Mouse (Mus musculus): ENCODE results near the gene Dmac2. TPM values are rescaled to one million over a fixed set of nuclear protein-coding genes. Genes with fewer than 3 reads are reported as not detected.

The Dmac2 gene
- polyA plus RNA-seq, 1 experiment from 2014 or later = 25.4 TPM

- H3K36me3 ChIP-seq (ENCODE audit: control insufficient read depth, insufficient read depth, low read length) = no peaks in the 10 kb centered on the region
- peak within 1 kb of the TSS; percentile 59 for H3K27ac ChIP-seq (replicated peaks)
- TF ChIP-seq CTCF (IDR thresholded peaks at IDR 0.05; ENCODE audit: low read depth) (no peak; the same call in 1 of the 2 replicates), EP300 (optimal IDR thresholded peaks at IDR 0.05) (peak; percentile 98)
- H3K4me1 ChIP-seq (replicated peaks; ENCODE audit: control insufficient read depth, insufficient read depth) = 0 out of 2 replicates have a peak, but pooled peaks cover 2% of the 10 kb centered on the region
- H3K27me3 ChIP-seq (ENCODE audit: control insufficient read depth, insufficient read depth, low read length) = no peaks in the 10 kb centered on the region
- ATAC-seq (ENCODE audit: low FRiP score, low TSS enrichment) = peak; percentile 98
- H3K4me3 ChIP-seq (ENCODE audit: low read depth, low read length) = peak within 1 kb of the TSS; percentile 66
- peak within 1 kb of the TSS; percentile 73 for H3K4me2 ChIP-seq (replicated peaks; ENCODE audit: low read depth)
- no peaks in the 10 kb centered on the region for H3K9me3 ChIP-seq (ENCODE audit: control insufficient read depth, low read length)
- WGBS = under 1% methylated on average over 50 of the region's 50 CpGs
- peak within 1 kb of the TSS; percentile 70 for H3K9ac ChIP-seq (ENCODE audit: low read length)
- peak; percentile 99 for DNase-seq (ENCODE audit: low spot score)
Observed at GRCm38 (mm10) chr7:25658657-25659472, 39.7 kb downstream of the Dmac2 start, which contains the start of the genes Bckdha and Exosc5. Gene Bckdha, minus strand, starts transcription at chr7:25658981. Gene Exosc5, plus strand, starts transcription at chr7:25659164.

GRCm38 (mm10) chr7:25666381-25666780 lies 47.2 kb downstream of the Dmac2 start:
- Histone ChIP-seq H3K27me3 (ENCODE audit: control insufficient read depth, insufficient read depth, low read length) (no peaks in the 10 kb centered on the region), H3K9me3 (ENCODE audit: control insufficient read depth, low read length) (no peaks in the 10 kb centered on the region), H3K9ac (ENCODE audit: low read length) (no peak overlapping the region), H3K4me1 (replicated peaks; ENCODE audit: control insufficient read depth, insufficient read depth) (no peaks in the 10 kb centered on the region), H3K27ac (replicated peaks) (no peak overlapping the region), H3K36me3 (ENCODE audit: control insufficient read depth, insufficient read depth, low read length) (0 out of 2 replicates have a peak, but pooled peaks cover 5% of the 10 kb centered on the region), H3K4me2 (replicated peaks; ENCODE audit: low read depth) (no peak overlapping the region), H3K4me3 (ENCODE audit: low read depth, low read length) (no peak overlapping the region)
- ATAC-seq (ENCODE audit: low FRiP score, low TSS enrichment) (no peak), DNase-seq (ENCODE audit: low spot score) (no peak)
- WGBS = 93% methylated on average over 8 of the region's 8 CpGs
- TF ChIP-seq EP300 (optimal IDR thresholded peaks at IDR 0.05) = no peak
- TF ChIP-seq CTCF (IDR thresholded peaks at IDR 0.05; ENCODE audit: low read depth) = no peak

GRCm38 (mm10) chr7:25669158-25669557 lies 49.9 kb downstream of the Dmac2 start:
- no peak overlapping the region for H3K4me2 ChIP-seq (replicated peaks; ENCODE audit: low read depth)
- H3K27ac ChIP-seq (replicated peaks) = no peak overlapping the region
- DNase-seq (ENCODE audit: low spot score) (no peak), ATAC-seq (ENCODE audit: low FRiP score, low TSS enrichment) (no peak)
- H3K9me3 ChIP-seq (ENCODE audit: control insufficient read depth, low read length) = no peaks in the 10 kb centered on the region
- TF ChIP-seq EP300 (optimal IDR thresholded peaks at IDR 0.05) (no peak), CTCF (IDR thresholded peaks at IDR 0.05; ENCODE audit: low read depth) (no peak)
- H3K27me3 ChIP-seq (ENCODE audit: control insufficient read depth, insufficient read depth, low read length) = no peaks in the 10 kb centered on the region
- H3K9ac ChIP-seq (ENCODE audit: low read length) = no peak overlapping the region
- H3K4me1 ChIP-seq (replicated peaks; ENCODE audit: control insufficient read depth, insufficient read depth) = no peaks in the 10 kb centered on the region
- H3K4me3 ChIP-seq (ENCODE audit: low read depth, low read length) = no peak overlapping the region
- 85% methylated on average over 10 of the region's 10 CpGs for WGBS
- 0 out of 2 replicates have a peak, but pooled peaks cover 5% of the 10 kb centered on the region for H3K36me3 ChIP-seq (ENCODE audit: control insufficient read depth, insufficient read depth, low read length)

GRCm38 (mm10) chr7:25669631-25670030 lies 50.4 kb downstream of the Dmac2 start:
- Histone ChIP-seq H3K4me3 (ENCODE audit: low read depth, low read length) (no peak overlapping the region), H3K4me1 (replicated peaks; ENCODE audit: control insufficient read depth, insufficient read depth) (no peaks in the 10 kb centered on the region), H3K9ac (ENCODE audit: low read length) (no peak overlapping the region), H3K9me3 (ENCODE audit: control insufficient read depth, low read length) (no peaks in the 10 kb centered on the region), H3K36me3 (ENCODE audit: control insufficient read depth, insufficient read depth, low read length) (0 out of 2 replicates have a peak, but pooled peaks cover 5% of the 10 kb centered on the region), H3K27ac (replicated peaks) (no peak overlapping the region), H3K27me3 (ENCODE audit: control insufficient read depth, insufficient read depth, low read length) (no peaks in the 10 kb centered on the region), H3K4me2 (replicated peaks; ENCODE audit: low read depth) (no peak overlapping the region)
- 76% methylated on average over 9 of the region's 9 CpGs for WGBS
- TF ChIP-seq EP300 (optimal IDR thresholded peaks at IDR 0.05) (no peak), CTCF (IDR thresholded peaks at IDR 0.05; ENCODE audit: low read depth) (no peak)
- DNase-seq (ENCODE audit: low spot score) (no peak), ATAC-seq (ENCODE audit: low FRiP score, low TSS enrichment) (no peak)

GRCm38 (mm10) chr7:25670096-25670495 lies 50.9 kb downstream of the Dmac2 start:
- 89% methylated on average over 4 of the region's 4 CpGs for WGBS
- Histone ChIP-seq H3K9me3 (ENCODE audit: control insufficient read depth, low read length) (no peaks in the 10 kb centered on the region), H3K4me2 (replicated peaks; ENCODE audit: low read depth) (no peak overlapping the region), H3K27ac (replicated peaks) (no peak overlapping the region), H3K27me3 (ENCODE audit: control insufficient read depth, insufficient read depth, low read length) (no peaks in the 10 kb centered on the region), H3K4me3 (ENCODE audit: low read depth, low read length) (no peak overlapping the region), H3K4me1 (replicated peaks; ENCODE audit: control insufficient read depth, insufficient read depth) (0 out of 2 replicates have a peak, but pooled peaks cover 1% of the 10 kb centered on the region), H3K9ac (ENCODE audit: low read length) (no peak overlapping the region), H3K36me3 (ENCODE audit: control insufficient read depth, insufficient read depth, low read length) (0 out of 2 replicates have a peak, but pooled peaks cover 5% of the 10 kb centered on the region)
- ATAC-seq (ENCODE audit: low FRiP score, low TSS enrichment) = no peak
- TF ChIP-seq CTCF (IDR thresholded peaks at IDR 0.05; ENCODE audit: low read depth) (no peak), EP300 (optimal IDR thresholded peaks at IDR 0.05) (no peak)
- no peak for DNase-seq (ENCODE audit: low spot score)

- no peak overlapping the region for H3K4me3 ChIP-seq (ENCODE audit: low read depth, low read length)
- 0 out of 2 replicates have a peak, but pooled peaks cover 3% of the 10 kb centered on the region for H3K4me1 ChIP-seq (replicated peaks; ENCODE audit: control insufficient read depth, insufficient read depth)
- no peak overlapping the region for H3K27ac ChIP-seq (replicated peaks)
- no peak overlapping the region for H3K9ac ChIP-seq (ENCODE audit: low read length)
- WGBS = 58% methylated on average over 2 of the region's 2 CpGs
- H3K9me3 ChIP-seq (ENCODE audit: control insufficient read depth, low read length) = no peaks in the 10 kb centered on the region
- no peaks in the 10 kb centered on the region for H3K27me3 ChIP-seq (ENCODE audit: control insufficient read depth, insufficient read depth, low read length)
- 0 out of 2 replicates have a peak, but pooled peaks cover 5% of the 10 kb centered on the region for H3K36me3 ChIP-seq (ENCODE audit: control insufficient read depth, insufficient read depth, low read length)
- TF ChIP-seq CTCF (IDR thresholded peaks at IDR 0.05; ENCODE audit: low read depth) = no peak
- H3K4me2 ChIP-seq (replicated peaks; ENCODE audit: low read depth) = no peak overlapping the region
- ATAC-seq (ENCODE audit: low FRiP score, low TSS enrichment) = no peak
- no peak for DNase-seq (ENCODE audit: low spot score)
Observed at GRCm38 (mm10) chr7:25671686-25672085, 52.5 kb downstream of the Dmac2 start.
